Mouse (Mus musculus) lung, postnatal 36 days (tissue): ENCODE data around the gene Cd163l1.
A peak's percentile ranks its signal among the peaks of the same experiment; 100 is the strongest.

ENCODE experiments used
- DNase-seq: peaks from one replicate; pipeline ENCODE4 v3.0.0; 2022; ENCODE audit warnings: mixed read lengths

Gene Cd163l1

GRCm38 (mm10) chr7:140217967-140218366, at the start of gene Cd163l1:
Gene Cd163l1, plus strand, starts transcription at chr7:140218267.
- no peak for DNase-seq

GRCm38 (mm10) chr7:140169386-140169785, 48.7 kb upstream of the Cd163l1 start:
- DNase-seq = no peak

- DNase-seq = no peak
These were observed 47.2 kb upstream of the Cd163l1 start for GRCm38 (mm10) chr7:140170863-140171262.

GRCm38 (mm10) chr7:140172936-140173335, 45.1 kb upstream of the Cd163l1 start, which contains the start of gene Olfr523:
Gene Olfr523, plus strand, starts transcription at chr7:140173217.
- no peak for DNase-seq

GRCm38 (mm10) chr7:140179176-140179575, 38.9 kb upstream of the Cd163l1 start:
- no peak for DNase-seq

- no peak for DNase-seq
These were observed 37.4 kb upstream of the Cd163l1 start for GRCm38 (mm10) chr7:140180692-140181091.

GRCm38 (mm10) chr7:140184206-140184605, 33.9 kb upstream of the Cd163l1 start:
- DNase-seq = no peak

- DNase-seq = peak; percentile 7
These were observed 31.1 kb upstream of the Cd163l1 start for GRCm38 (mm10) chr7:140186646-140187620.

GRCm38 (mm10) chr7:140187721-140188390, 30.2 kb upstream of the Cd163l1 start:
- no peak for DNase-seq

GRCm38 (mm10) chr7:140188391-140189328, 29.4 kb upstream of the Cd163l1 start:
- DNase-seq = peak; percentile 14

GRCm38 (mm10) chr7:140190435-140190834, 27.6 kb upstream of the Cd163l1 start:
- DNase-seq = no peak

- DNase-seq = no peak
These were observed 25.6 kb upstream of the Cd163l1 start for GRCm38 (mm10) chr7:140192445-140192844.

- no peak for DNase-seq
These were observed 25.2 kb upstream of the Cd163l1 start for GRCm38 (mm10) chr7:140192851-140193250.

GRCm38 (mm10) chr7:140194031-140194430, 24.0 kb upstream of the Cd163l1 start:
- DNase-seq = no peak

- no peak for DNase-seq
These were observed 22.1 kb upstream of the Cd163l1 start for GRCm38 (mm10) chr7:140196002-140196401.

- DNase-seq = no peak
These were observed 17.0 kb upstream of the Cd163l1 start for GRCm38 (mm10) chr7:140201090-140201489.

GRCm38 (mm10) chr7:140205864-140206263, 12.2 kb upstream of the Cd163l1 start, which contains the start of gene Olfr524:
Gene Olfr524, minus strand, starts transcription at chr7:140205964.
- DNase-seq = no peak

GRCm38 (mm10) chr7:140206904-140207303, 11.2 kb upstream of the Cd163l1 start:
- no peak for DNase-seq

GRCm38 (mm10) chr7:140208153-140208552, 9.9 kb upstream of the Cd163l1 start:
- peak; percentile 1 for DNase-seq

- DNase-seq = no peak
These were observed 9.4 kb upstream of the Cd163l1 start for GRCm38 (mm10) chr7:140208677-140209076.

- no peak for DNase-seq
These were observed 4.2 kb upstream of the Cd163l1 start for GRCm38 (mm10) chr7:140213841-140214240.

- no peak for DNase-seq
These were observed 1.2 kb downstream of the Cd163l1 start for GRCm38 (mm10) chr7:140219268-140219667.
